Mouse (Mus musculus) forebrain, embryonic 10.5 days (tissue): Measurements from ENCODE around the gene Smyd3. TPM values are rescaled to one million over a fixed set of nuclear protein-coding genes. Genes with fewer than 3 reads are reported as not detected.

ENCODE experiments used
- DNase-seq: peaks from one replicate; pipeline ENCODE4 v3.0.0-alpha.2; 2017; ENCODE audit warnings: low spot score; ENCODE audit errors: extremely low spot score
- H3K27ac ChIP-seq: fragments of 300-500 bp; sonication (generic); 2 replicates; pipeline ENCODE4 v1.5.1; 2016; ENCODE audit warnings: mild to moderate bottlenecking
- H3K27me3 ChIP-seq: fragments of 300-500 bp; sonication (generic); 2 replicates; pipeline ENCODE4 v1.6.1; 2016; ENCODE audit warnings: mild to moderate bottlenecking; ENCODE audit not compliant: poor library complexity, severe bottlenecking
- H3K36me3 ChIP-seq: fragments of 300-500 bp; sonication (generic); replicated peaks from 2 replicates; pipeline ENCODE4 v1.6.1; 2016; ENCODE audit warnings: mild to moderate bottlenecking, moderate library complexity
- H3K4me1 ChIP-seq: fragments of 300-500 bp; sonication (generic); 2 replicates; pipeline ENCODE4 v1.6.1; 2016
- H3K4me3 ChIP-seq: fragments of 300-500 bp; sonication (generic); 2 replicates; pipeline ENCODE4 v1.5.1; 2016; ENCODE audit warnings: mild to moderate bottlenecking, moderate library complexity
- H3K9me3 ChIP-seq: fragments of 300-500 bp; sonication (generic); 2 replicates; pipeline ENCODE4 v1.6.1; 2016; ENCODE audit warnings: mild to moderate bottlenecking, moderate library complexity
- WGBS: fragments of 180-500 bp; shearing (Covaris S2); methylation state at CpG from one replicate; pipeline ENCODE4 v1.1.7; 2016; 5-methylcytosine and 5-hydroxymethylcytosine counted together
- polyA plus RNA-seq: library from polyadenylated mRNA; unstranded; fragments of >200 nt; fragmentation: Nextera tagmentation; extraction: Ambion mirVana; gene quantifications from 2 replicates; pipeline ENCODE4 v1.2.1, GENCODE M21; 2016

Smyd3 gene
- polyA plus RNA-seq, 1 experiment from 2014 or later, result 18.0 TPM

GRCm38 (mm10) chr1:179114833-179115495 lies 402.9 kb downstream of the Smyd3 start:
- H3K9me3 ChIP-seq, result peaks cover 6% of the 10 kb centered on the region; the same call in 1 of the 2 replicates
- H3K36me3 ChIP-seq, result no peaks in the 10 kb centered on the region
- 90% methylated on average over 7 of the region's 7 CpGs for WGBS
- DNase-seq, result no peak
- peaks cover 23% of the 10 kb centered on the region for H3K27me3 ChIP-seq
- no peak overlapping the region for H3K27ac ChIP-seq
- no peak overlapping the region for H3K4me3 ChIP-seq
- H3K4me1 ChIP-seq, result peaks cover 1% of the 10 kb centered on the region

- Histone ChIP-seq H3K27ac (no peak overlapping the region), H3K27me3 (peaks cover 28% of the 10 kb centered on the region), H3K9me3 (peaks cover 6% of the 10 kb centered on the region; the same call in 1 of the 2 replicates), H3K4me1 (0 out of 2 replicates have a peak, but pooled peaks cover under 1% of the 10 kb centered on the region), H3K4me3 (no peak overlapping the region), H3K36me3 (no peaks in the 10 kb centered on the region)
- 95% methylated on average over 3 of the region's 3 CpGs for WGBS
- no peak for DNase-seq
Observed at GRCm38 (mm10) chr1:179114385-179114784, 403.5 kb downstream of the Smyd3 start.

DNA sequence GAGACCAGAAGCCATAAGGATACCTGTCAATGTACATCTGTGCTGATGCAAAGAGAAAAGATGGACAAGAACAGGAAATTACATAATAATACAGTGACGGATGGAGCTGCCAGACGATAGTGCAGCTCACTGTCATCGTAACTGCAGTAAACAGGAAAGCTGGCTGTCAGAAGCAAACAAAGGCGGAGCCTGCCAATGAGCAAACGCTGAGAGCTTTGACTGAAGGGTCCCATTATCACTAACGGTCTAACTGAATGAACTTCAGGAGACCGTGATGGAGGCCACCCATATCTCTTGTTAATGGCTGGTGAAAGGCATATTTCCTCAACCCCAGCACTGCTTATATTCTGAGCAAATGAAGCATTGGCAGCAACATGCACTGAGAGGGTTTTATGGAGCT lies 409.1 kb downstream of the Smyd3 start:
- Histone ChIP-seq H3K27ac (no peak overlapping the region), H3K36me3 (no peaks in the 10 kb centered on the region), H3K4me3 (no peak overlapping the region), H3K27me3 (peaks cover 77% of the 10 kb centered on the region), H3K9me3 (peaks cover 2% of the 10 kb centered on the region; the same call in 1 of the 2 replicates), H3K4me1 (peaks cover 37% of the 10 kb centered on the region)
- DNase-seq, result no peak
- WGBS, result 62% methylated on average over 7 of the region's 7 CpGs

DNA sequence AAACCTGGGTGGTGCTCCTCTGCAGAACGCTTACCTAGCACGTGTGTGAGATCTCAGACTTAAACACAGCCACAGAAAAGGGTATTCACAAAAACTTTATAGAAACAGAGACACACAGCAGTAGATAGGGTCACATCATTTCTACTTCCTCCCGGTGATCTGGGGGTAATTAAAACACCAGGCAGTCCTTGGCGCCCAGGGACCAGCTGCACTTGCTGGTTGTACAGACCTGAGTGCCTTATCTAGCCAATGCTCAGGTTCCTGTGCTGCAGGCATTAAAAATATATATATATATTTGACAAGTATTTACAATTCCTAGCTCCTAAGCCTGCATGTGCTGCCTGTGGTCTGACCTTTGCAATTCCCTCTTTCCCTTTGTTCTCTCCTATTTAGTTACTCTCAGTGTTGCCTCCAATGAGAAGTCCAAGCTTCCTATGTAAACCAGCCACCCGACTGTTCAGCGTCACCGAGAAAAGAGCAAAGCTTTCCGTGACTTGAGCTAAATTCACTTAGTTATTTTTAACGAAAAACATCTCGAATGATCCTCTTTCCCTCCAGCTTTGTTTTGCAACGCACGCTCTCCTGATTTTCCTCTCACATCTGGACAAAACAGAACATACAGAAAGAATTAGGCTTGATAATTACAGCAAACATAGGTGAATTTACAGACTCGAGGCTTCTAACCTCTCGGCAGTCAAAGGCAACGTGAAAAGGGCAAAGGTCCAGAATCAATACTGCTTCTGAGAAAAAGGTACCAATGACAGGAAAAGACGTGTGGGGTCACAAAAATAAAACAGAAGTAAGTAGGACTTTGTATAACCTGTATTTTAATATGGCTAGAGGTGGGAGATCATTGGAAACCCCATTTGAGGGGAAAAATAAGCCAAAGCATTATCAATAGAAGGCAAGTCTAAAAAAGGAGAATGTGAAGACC lies 409.8 kb downstream of the Smyd3 start:
- H3K27me3 ChIP-seq, result peaks cover 84% of the 10 kb centered on the region
- H3K36me3 ChIP-seq, result no peaks in the 10 kb centered on the region
- 55% methylated on average over 16 of the region's 16 CpGs for WGBS
- peaks cover 37% of the 10 kb centered on the region for H3K4me1 ChIP-seq
- H3K27ac ChIP-seq, result 0 out of 2 replicates have a peak overlapping the region, but pooled peaks have one; percentile 20
- DNase-seq, result no peak
- H3K4me3 ChIP-seq, result no peak overlapping the region
- H3K9me3 ChIP-seq, result no peaks in the 10 kb centered on the region

DNA sequence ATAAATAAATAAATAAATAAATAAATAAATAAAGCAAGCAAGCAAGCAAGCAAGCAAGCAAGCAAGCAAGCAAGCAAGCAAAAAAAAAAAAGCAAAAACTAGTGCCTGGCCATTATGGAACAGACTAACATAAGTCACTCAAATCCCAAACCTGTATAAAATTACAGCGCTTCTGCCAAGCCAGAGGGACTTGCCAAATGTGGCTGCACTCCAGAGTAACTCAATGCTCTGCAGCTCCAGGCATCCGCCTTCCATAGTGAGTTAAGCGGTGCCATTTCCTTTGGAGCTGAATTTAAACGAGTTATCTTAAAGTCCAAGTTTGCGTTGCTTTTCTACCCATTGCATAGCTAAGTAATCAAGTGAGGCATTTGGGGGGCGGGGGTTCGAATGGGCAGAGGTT lies 410.6 kb downstream of the Smyd3 start:
- Histone ChIP-seq H3K27me3 (peaks cover 90% of the 10 kb centered on the region), H3K4me3 (no peak overlapping the region), H3K4me1 (peaks cover 37% of the 10 kb centered on the region), H3K36me3 (no peaks in the 10 kb centered on the region), H3K27ac (no peak overlapping the region), H3K9me3 (no peaks in the 10 kb centered on the region)
- no peak for DNase-seq
- 65% methylated on average over 7 of the region's 7 CpGs for WGBS

- H3K36me3 ChIP-seq, result no peaks in the 10 kb centered on the region
- DNase-seq, result peak; percentile 39
- peak overlapping the region; percentile 19; the same call in 1 of the 2 replicates for H3K4me3 ChIP-seq
- no peaks in the 10 kb centered on the region for H3K9me3 ChIP-seq
- H3K27me3 ChIP-seq, result peaks cover 90% of the 10 kb centered on the region
- peak overlapping the region; percentile 40; the same call in 1 of the 2 replicates for H3K27ac ChIP-seq
- H3K4me1 ChIP-seq, result peaks cover 37% of the 10 kb centered on the region
- WGBS, result 33% methylated on average over 6 of the region's 6 CpGs
Observed at GRCm38 (mm10) chr1:179106702-179107145, 411.1 kb downstream of the Smyd3 start.

- DNase-seq, result no peak
- Histone ChIP-seq H3K4me3 (peak overlapping the region; percentile 19; the same call in 1 of the 2 replicates), H3K27me3 (peaks cover 87% of the 10 kb centered on the region), H3K9me3 (no peaks in the 10 kb centered on the region), H3K4me1 (peaks cover 37% of the 10 kb centered on the region), H3K27ac (peak overlapping the region; percentile 40; the same call in 1 of the 2 replicates), H3K36me3 (no peaks in the 10 kb centered on the region)
- 47% methylated on average over 18 of the region's 18 CpGs for WGBS
Observed at GRCm38 (mm10) chr1:179106103-179106701, 411.6 kb downstream of the Smyd3 start.

DNA sequence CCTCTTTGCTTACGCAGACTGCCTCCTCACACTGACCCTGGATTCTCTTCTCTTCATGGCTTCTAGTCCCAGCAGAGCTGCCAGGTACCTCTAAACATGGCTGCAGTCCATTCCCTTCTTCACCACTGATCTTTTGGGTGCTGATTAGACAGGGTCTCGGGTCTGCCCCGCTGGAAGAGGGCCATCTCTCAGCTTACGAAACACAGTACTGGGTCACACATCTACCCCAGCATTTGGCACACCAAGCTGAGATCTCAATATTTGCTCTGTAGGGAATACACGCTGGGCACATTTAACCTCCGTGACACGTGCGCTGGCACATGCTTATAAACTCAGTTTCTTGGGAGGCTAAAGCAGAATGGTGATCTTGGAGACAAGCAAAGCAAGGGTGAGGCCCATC lies 413.4 kb downstream of the Smyd3 start:
- Histone ChIP-seq H3K27me3 (peaks cover 74% of the 10 kb centered on the region), H3K36me3 (no peaks in the 10 kb centered on the region), H3K9me3 (no peaks in the 10 kb centered on the region), H3K4me1 (peaks cover 37% of the 10 kb centered on the region), H3K4me3 (no peak overlapping the region), H3K27ac (no peak overlapping the region)
- 94% methylated on average over 8 of the region's 8 CpGs for WGBS
- DNase-seq, result no peak

DNA sequence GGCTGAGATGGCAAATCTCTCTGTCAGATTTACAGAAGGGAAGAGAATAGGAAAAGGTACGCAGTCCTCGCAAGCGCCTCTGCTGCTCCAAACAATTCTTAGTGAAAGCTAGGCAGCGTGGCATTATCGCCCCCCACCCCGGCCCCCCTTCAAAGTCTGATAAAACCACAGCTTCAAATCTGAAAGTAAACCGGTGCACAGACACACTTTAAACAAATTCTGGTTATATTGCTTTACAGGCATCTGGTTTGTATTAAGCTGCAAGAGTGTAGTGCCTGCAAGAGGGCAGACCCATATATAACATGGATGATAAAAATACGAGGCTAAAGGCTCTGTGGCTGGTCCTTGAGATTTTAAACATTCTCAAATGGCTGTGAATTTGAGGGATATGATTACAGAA lies 420.8 kb downstream of the Smyd3 start:
- peaks cover 29% of the 10 kb centered on the region for H3K4me1 ChIP-seq
- no peak for DNase-seq

DNA sequence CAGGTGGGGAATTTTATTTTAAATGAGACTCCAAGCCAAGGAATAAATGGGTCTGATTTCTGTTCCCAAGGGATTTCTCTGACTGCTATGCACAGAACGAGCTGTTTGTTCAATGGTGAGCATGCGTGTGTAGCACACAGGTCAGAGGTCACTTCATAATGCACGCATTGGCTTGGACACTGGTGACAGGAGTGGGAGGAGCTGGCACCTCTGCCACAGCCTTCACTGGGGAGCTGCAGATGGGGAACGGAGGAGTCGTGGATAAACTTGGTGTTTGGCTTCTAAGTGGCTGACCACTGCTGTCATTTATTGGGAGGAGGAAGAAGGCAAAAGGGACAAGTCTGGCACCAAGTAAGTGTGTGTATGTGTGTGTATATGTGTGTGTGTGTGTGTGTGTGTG lies 421.5 kb downstream of the Smyd3 start:
- Histone ChIP-seq H3K4me1 (peaks cover 35% of the 10 kb centered on the region), H3K27ac (peak overlapping the region; percentile 25; the same call in 1 of the 2 replicates), H3K9me3 (no peaks in the 10 kb centered on the region), H3K36me3 (no peaks in the 10 kb centered on the region), H3K27me3 (peaks cover 22% of the 10 kb centered on the region), H3K4me3 (no peak overlapping the region)
- DNase-seq, result no peak
- 74% methylated on average over 5 of the region's 5 CpGs for WGBS

More for the DNA sequence above, 420.8 kb downstream of the Smyd3 start:
- peak overlapping the region; percentile 25; the same call in 1 of the 2 replicates for H3K27ac ChIP-seq
- H3K9me3 ChIP-seq, result no peaks in the 10 kb centered on the region
- H3K4me3 ChIP-seq, result no peak overlapping the region
- 81% methylated on average over 8 of the region's 8 CpGs for WGBS
- no peaks in the 10 kb centered on the region for H3K36me3 ChIP-seq
- H3K27me3 ChIP-seq, result peaks cover 26% of the 10 kb centered on the region

DNA sequence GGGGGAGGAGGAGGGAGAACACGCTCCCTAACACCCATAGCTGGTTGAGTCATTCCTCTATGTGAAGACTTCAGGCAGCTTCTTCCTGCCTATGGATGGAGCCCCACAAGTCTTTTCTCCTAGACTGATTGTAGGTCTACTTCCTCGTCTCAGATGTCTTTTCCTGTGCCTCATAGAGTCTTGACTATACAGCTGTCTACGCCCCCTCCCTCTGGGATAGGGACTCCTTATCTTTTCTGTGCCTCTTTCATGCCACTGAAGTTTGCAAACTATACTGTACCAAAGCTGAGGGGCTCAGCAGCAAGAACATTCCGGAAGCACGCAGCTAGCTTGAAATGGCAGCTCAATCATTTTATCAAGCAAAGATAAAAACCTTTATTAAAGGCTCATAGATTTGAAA lies 428.7 kb downstream of the Smyd3 start:
- Histone ChIP-seq H3K36me3 (no peaks in the 10 kb centered on the region), H3K4me1 (peaks cover 28% of the 10 kb centered on the region), H3K27me3 (peaks cover 14% of the 10 kb centered on the region; the same call in 1 of the 2 replicates), H3K9me3 (peaks cover 3% of the 10 kb centered on the region; the same call in 1 of the 2 replicates), H3K4me3 (no peak overlapping the region), H3K27ac (no peak overlapping the region)
- WGBS, result 86% methylated on average over 5 of the region's 5 CpGs
- DNase-seq, result no peak
